Mouse (Mus musculus) lung, postnatal 0 days (tissue): Measurements from ENCODE around the gene Cygb.

Experiments used
- CTCF ChIP-seq: IDR thresholded peaks from 2 replicates; pipeline ENCODE4 v1.5.1; 2016; ENCODE audit warnings: antibody characterized with exemption, mild to moderate bottlenecking
- EP300 ChIP-seq: IDR thresholded peaks from 2 replicates; pipeline ENCODE4 v1.6.1; 2016; ENCODE audit warnings: antibody characterized with exemption, mild to moderate bottlenecking, control low read depth

GRCm38 (mm10) chr11:116632962-116633361 is 21.2 kb downstream of the Cygb start:
- no peak for TF ChIP-seq CTCF
- no peak for TF ChIP-seq EP300
